Mouse (Mus musculus) kidney, adult 2 months (tissue): ENCODE results near the gene Olfr38.

Source experiments
- CTCF ChIP-seq: fragments of 200-500 bp; conservative IDR thresholded peaks from 2 replicates; pipeline ENCODE4 v1.5.1; 2011; ENCODE audit warnings: low read depth, mild to moderate bottlenecking, control low read depth, low read length, moderate library complexity, mixed read lengths; ENCODE audit not compliant: insufficient read depth, insufficient read length
- POLR2A ChIP-seq: fragments of 200-500 bp; IDR thresholded peaks from one replicate; pipeline ENCODE4 v1.6.1; 2011; ENCODE audit warnings: low read depth, low read length, control low read depth

DNA sequence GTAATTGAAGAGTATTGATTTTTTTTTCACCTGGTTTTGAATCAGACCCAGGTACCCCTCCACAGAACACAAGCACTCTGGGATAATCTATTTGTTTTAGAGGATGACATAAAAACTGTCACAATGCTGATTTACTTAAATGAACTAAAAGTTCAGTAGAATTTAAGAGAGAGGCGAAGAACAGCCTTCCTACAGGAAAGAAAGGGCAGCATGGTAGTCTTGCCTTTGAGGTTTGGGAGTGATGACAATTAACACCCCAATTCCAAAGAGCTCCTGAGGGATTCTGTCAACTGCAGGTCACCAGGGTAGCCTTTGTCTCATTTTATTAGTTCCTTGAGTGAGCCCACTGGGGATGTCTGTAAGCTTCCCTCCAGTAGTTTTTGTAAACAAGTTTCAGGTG, at the start of gene Olfr38:
- no peak for TF ChIP-seq POLR2A
- TF ChIP-seq CTCF: no peak
